In genomic region chr19:8599229-8599628, GRCm38 (mm10) we compare ENCODE assay signal across 17 mouse cellular contexts. TPM values are rescaled to one million over a fixed set of nuclear protein-coding genes. Genes with fewer than 3 reads are reported as not detected.
"Had no signal": no experiment of that assay in that cellular context is flagged by ENCODE, and none has a peak within 500 bp of the region (broad histone marks: within the 10 kb centered on the region; RNA-seq: fewer than 3 reads in every experiment).

No protein-coding gene starts in this region.

- H3K9me3 ChIP-seq: limb, embryonic 13.5 days; lung, embryonic 15.5 days; megakaryocyte, embryonic 14.5 days; midbrain, embryonic 15.5 days; neural tube, embryonic 12.5 days had no signal

- H3K4me3 ChIP-seq: limb, embryonic 13.5 days; lung, embryonic 15.5 days; megakaryocyte, embryonic 14.5 days; midbrain, embryonic 15.5 days; neural tube, embryonic 12.5 days had no signal

- H3K27ac ChIP-seq: hindbrain, postnatal 0 days; limb, embryonic 13.5 days; liver, embryonic 14.5 days; lung, embryonic 15.5 days; macrophage; midbrain, embryonic 15.5 days; neural tube, embryonic 12.5 days had no signal

- H3K9ac ChIP-seq: limb, embryonic 13.5 days; liver, embryonic 14.5 days; lung, embryonic 15.5 days; midbrain, embryonic 15.5 days; neural tube, embryonic 12.5 days had no signal

- DNase-seq: left cerebral cortex, postnatal 4 days; lung, postnatal 14 days; right cerebral cortex, postnatal 4 days; spleen, adult 18-20 months; thymus, adult 18-20 months had no signal

- H3K4me2 ChIP-seq: limb, embryonic 13.5 days; lung, embryonic 15.5 days; midbrain, embryonic 11.5 days; midbrain, embryonic 15.5 days; neural tube, embryonic 12.5 days had no signal

- H3K27me3 ChIP-seq: limb, embryonic 13.5 days; lung, embryonic 15.5 days; midbrain, embryonic 15.5 days; neural tube, embryonic 12.5 days had no signal

- ATAC-seq: hindbrain, postnatal 0 days; midbrain, embryonic 15.5 days had no signal

- H3K4me1 ChIP-seq: midbrain, embryonic 15.5 days had no signal

- H3K36me3 ChIP-seq: limb, embryonic 13.5 days; lung, embryonic 15.5 days; midbrain, embryonic 15.5 days; neural tube, embryonic 12.5 days had no signal

RNA-seq across cellular contexts. Expression of gene Slc22a8, which starts 8.2 kb away (rescaled TPM):
- polyA plus RNA-seq: large intestine, adult 2 months; limb, embryonic 13.5 days; macrophage; stomach, embryonic 14.5 days had no signal

RNA-seq across cellular contexts. Expression of gene Slc22a6, which starts 18.6 kb away (rescaled TPM):
- polyA plus RNA-seq: intestine, embryonic 14.5 days; large intestine, adult 2 months; limb, embryonic 13.5 days; macrophage; stomach, embryonic 14.5 days had no signal
